Mouse (Mus musculus): Measurements from ENCODE around the gene Scarb2.

DNA sequence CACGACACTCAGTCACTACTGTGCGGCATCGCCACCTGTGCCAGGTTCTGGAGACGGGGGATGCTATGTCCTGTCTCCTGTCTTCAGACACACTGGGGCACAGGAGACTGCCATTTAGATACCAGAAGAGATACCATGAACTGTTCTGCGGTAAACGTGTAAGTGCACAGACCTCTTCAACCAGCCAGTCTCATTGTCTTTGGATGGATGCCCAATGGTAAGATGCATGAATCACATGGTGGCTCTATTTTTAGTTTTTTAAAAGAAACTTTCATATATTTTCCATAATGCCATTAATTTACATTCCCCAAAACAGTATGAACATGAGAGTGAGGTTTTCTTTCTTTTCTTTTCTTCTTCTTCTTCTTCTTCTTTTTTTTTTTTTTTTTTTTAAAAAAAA lies 38.4 kb downstream of the Scarb2 start:
- TF ChIP-seq GATA1 (IDR thresholded peaks at IDR 0.05; ENCODE audit: borderline replicate concordance, low read length) (no peak), FLI1 (IDR thresholded peaks at IDR 0.05; ENCODE audit: low read length) (no peak)

Data from megakaryocyte, embryonic 14.5 days (primary cell).